Mouse (Mus musculus): ENCODE results near the gene Gm9745.
"Not testable (repeated sequence)": the region's sequence is repeated elsewhere in the genome, so short reads cannot be mapped to it uniquely, and the experiment has no call there.

- not testable (repeated sequence) for TF ChIP-seq CTCF, EP300 (IDR thresholded peaks at IDR 0.05; ENCODE audit: low read depth)
Measured at GRCm38 (mm10) chr13:8955127-8955526, 7.1 kb upstream of the Gm9745 start.
